Mouse (Mus musculus): ENCODE data around the gene Capn12.

DNA sequence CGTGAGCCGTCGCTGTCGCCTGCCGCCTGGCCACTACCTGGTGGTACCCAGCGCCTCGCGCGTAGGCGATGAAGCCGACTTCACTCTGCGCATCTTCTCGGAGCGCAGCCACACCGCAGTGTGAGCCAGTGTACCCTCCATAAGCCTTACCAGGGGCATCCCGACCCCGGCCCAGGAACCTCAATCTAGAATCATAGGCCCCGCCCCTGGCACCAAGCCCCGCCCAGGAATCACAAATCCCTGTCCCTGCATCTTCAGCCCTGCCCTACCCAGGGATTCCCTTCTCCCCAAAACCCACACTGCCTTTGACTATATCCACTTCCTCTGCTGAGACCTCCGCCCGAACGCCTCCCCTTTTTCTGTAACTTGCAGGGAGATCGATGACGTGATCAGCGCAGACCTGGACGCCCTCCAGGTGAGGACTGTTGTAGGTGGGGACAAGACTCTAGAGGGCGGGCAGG, 7.5 kb downstream of the Capn12 start:
- TF ChIP-seq EP300 (IDR thresholded peaks at IDR 0.05; ENCODE audit: low read depth) (no peak), CTCF (IDR thresholded peaks at IDR 0.05; ENCODE audit: low read depth) (no peak)

All from liver, embryonic 14.5 days (tissue).